Mouse (Mus musculus) E14TG2a.4 (cell line): ENCODE measurements around the gene Ephb4.

ENCODE experiments used
- H3K27me3 ChIP-seq: 2 replicates; pipeline ENCODE4 v1.6.1; 2014; ENCODE audit warnings: low read length, control low read depth; ENCODE audit not compliant: insufficient read depth
- H3K36me3 ChIP-seq: 2 replicates; pipeline ENCODE4 v1.6.1; 2014; ENCODE audit warnings: low read length, control low read depth; ENCODE audit not compliant: insufficient read depth
- H3K4me1 ChIP-seq: replicated peaks from 2 replicates; pipeline ENCODE4 v1.6.1; 2014; ENCODE audit warnings: low read depth, low read length, control low read depth
- H3K4me3 ChIP-seq: replicated peaks from 2 replicates; pipeline ENCODE4 v1.5.1; 2014; ENCODE audit warnings: mild to moderate bottlenecking, low read length
- H3K9me3 ChIP-seq: 2 replicates; pipeline ENCODE4 v1.6.1; 2014; ENCODE audit warnings: low read length, control low read depth
- CTCF ChIP-seq: conservative IDR thresholded peaks from 2 replicates; pipeline ENCODE4 v1.5.1; 2014; ENCODE audit warnings: low read length
- NANOG ChIP-seq: IDR thresholded peaks from 2 replicates; pipeline ENCODE4 v1.6.1; 2014; ENCODE audit warnings: borderline replicate concordance, low read length, mixed read lengths
- POU5F1 ChIP-seq: IDR thresholded peaks from 2 replicates; pipeline ENCODE4 v1.6.1; 2014; ENCODE audit warnings: low read length, borderline replicate concordance

Ephb4 gene

DNA sequence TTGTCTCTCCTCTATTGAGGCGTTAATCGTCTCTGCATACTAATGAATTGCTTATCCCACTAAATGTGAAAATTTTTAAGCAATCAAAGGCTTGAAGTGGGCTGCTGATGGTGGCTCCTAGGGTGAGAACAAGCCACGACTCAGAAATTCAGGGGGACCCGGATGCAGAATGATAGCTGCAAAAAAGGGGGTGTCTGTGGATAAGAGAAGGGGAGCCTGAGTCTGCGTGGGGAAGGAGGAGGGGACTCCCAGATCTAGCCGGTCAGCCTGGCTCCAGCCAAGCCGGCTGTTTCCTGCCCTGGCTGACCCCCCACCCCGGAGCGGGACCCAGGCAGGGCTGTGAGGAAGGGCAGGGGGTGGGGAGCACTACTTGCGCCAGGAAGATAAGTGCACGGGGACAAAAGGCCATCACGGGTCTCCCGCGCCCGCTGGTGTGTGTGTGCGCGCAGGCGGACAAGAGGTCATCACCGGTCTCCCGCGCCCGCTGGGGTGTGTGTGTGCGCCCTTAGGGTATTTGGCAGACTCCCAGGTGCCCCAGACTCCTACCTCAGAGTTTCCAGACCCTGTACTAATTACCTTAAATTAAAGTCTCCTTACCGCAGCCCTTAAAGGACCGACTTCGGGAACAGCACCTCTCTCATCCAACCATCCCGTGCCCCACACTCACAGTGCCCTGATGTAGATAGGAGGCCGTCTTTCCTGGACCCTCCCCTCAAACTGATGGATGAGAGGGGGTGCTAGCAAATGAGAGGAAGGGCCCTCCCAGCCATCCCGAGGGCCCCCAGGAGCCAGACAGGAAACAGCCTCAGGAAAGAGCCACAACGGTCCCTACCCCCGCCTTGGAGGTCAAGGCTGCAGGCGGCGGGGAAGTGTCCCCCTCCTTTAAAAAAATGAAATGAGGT is 1.2 kb upstream of the Ephb4 start:
- Histone ChIP-seq H3K27me3 (no peaks in the 10 kb centered on the region), H3K9me3 (no peaks in the 10 kb centered on the region), H3K4me1 (peaks cover 72% of the 10 kb centered on the region), H3K36me3 (peaks cover 4% of the 10 kb centered on the region), H3K4me3 (peak overlapping the region; percentile 91)
- TF ChIP-seq CTCF = no peak
- TF ChIP-seq NANOG = no peak
- TF ChIP-seq POU5F1 = no peak

GRCm38 (mm10) chr5:137350205-137351057 is 522 bp downstream of the Ephb4 start:
- peaks cover 21% of the 10 kb centered on the region for H3K36me3 ChIP-seq
- no peaks in the 10 kb centered on the region for H3K9me3 ChIP-seq
- peak overlapping the region; percentile 91 for H3K4me3 ChIP-seq
- H3K4me1 ChIP-seq = peaks cover 73% of the 10 kb centered on the region
- H3K27me3 ChIP-seq = no peaks in the 10 kb centered on the region
- TF ChIP-seq NANOG = no peak
- no peak for TF ChIP-seq CTCF

GRCm38 (mm10) chr5:137351058-137351380 is 1.1 kb downstream of the Ephb4 start:
- no peak for TF ChIP-seq POU5F1
- TF ChIP-seq NANOG = no peak
- Histone ChIP-seq H3K27me3 (no peaks in the 10 kb centered on the region), H3K4me3 (peak overlapping the region; percentile 91), H3K9me3 (no peaks in the 10 kb centered on the region), H3K4me1 (peaks cover 68% of the 10 kb centered on the region), H3K36me3 (peaks cover 27% of the 10 kb centered on the region)

DNA sequence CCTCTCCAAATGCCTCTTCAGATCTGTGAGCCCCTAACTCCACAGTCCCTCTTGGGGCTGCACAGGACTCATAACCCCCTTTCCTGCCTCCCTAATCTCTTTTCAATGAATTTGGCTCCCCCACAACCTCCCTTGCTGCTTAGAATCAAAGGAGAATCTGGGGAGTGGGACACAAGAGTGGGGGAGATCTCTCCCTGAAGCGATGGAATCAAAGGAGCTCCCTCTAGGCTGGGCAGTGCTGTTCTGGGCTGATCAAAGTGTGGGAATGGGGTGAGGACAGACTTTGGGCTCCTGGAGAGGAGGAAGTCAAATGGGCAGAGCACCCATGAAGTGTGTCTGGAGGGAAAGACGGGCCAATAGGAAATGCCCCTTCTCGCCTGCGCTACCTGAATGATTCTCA is 1.5 kb downstream of the Ephb4 start:
- Histone ChIP-seq H3K27me3 (no peaks in the 10 kb centered on the region), H3K36me3 (peaks cover 31% of the 10 kb centered on the region), H3K9me3 (no peaks in the 10 kb centered on the region), H3K4me1 (peaks cover 69% of the 10 kb centered on the region), H3K4me3 (peak overlapping the region; percentile 91)
- TF ChIP-seq POU5F1 (no peak), CTCF (no peak), NANOG (no peak)

- H3K27me3 ChIP-seq = no peaks in the 10 kb centered on the region
- no peak for TF ChIP-seq NANOG
- no peak for TF ChIP-seq CTCF
- no peak for TF ChIP-seq POU5F1
- H3K4me3 ChIP-seq = peak overlapping the region; percentile 91
- no peaks in the 10 kb centered on the region for H3K9me3 ChIP-seq
- H3K4me1 ChIP-seq = peaks cover 67% of the 10 kb centered on the region
- peaks cover 38% of the 10 kb centered on the region for H3K36me3 ChIP-seq
Measured at GRCm38 (mm10) chr5:137352011-137352975, 2.4 kb downstream of the Ephb4 start.

DNA sequence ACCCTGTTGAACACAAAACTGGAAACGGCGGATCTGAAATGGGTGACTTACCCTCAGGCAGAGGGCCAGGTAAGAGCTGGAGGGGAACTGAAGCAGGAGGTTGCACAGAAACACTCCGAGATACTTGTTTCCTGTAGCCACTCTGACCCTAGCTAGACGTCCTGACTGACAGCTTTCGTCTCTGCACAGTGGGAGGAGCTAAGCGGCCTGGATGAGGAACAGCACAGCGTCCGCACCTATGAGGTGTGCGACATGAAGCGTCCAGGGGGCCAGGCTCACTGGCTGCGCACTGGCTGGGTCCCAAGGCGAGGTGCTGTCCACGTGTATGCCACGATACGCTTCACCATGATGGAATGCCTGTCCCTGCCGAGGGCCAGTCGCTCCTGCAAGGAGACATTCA is 4.2 kb downstream of the Ephb4 start:
- Histone ChIP-seq H3K9me3 (no peaks in the 10 kb centered on the region), H3K4me3 (peak overlapping the region; percentile 32), H3K4me1 (peaks cover 64% of the 10 kb centered on the region), H3K36me3 (peaks cover 54% of the 10 kb centered on the region), H3K27me3 (no peaks in the 10 kb centered on the region)
- TF ChIP-seq NANOG (no peak), POU5F1 (no peak), CTCF (no peak)

GRCm38 (mm10) chr5:137358382-137358781 is 8.5 kb downstream of the Ephb4 start:
- H3K4me3 ChIP-seq = no peak overlapping the region
- H3K36me3 ChIP-seq = peaks cover 95% of the 10 kb centered on the region
- no peaks in the 10 kb centered on the region for H3K9me3 ChIP-seq
- peaks cover 58% of the 10 kb centered on the region for H3K4me1 ChIP-seq
- TF ChIP-seq POU5F1 = no peak
- TF ChIP-seq CTCF = peak; percentile 30
- no peaks in the 10 kb centered on the region for H3K27me3 ChIP-seq

- Histone ChIP-seq H3K4me1 (peaks cover 54% of the 10 kb centered on the region), H3K36me3 (peaks cover 99% of the 10 kb centered on the region), H3K27me3 (no peaks in the 10 kb centered on the region), H3K9me3 (no peaks in the 10 kb centered on the region), H3K4me3 (no peak overlapping the region)
- TF ChIP-seq CTCF (no peak), NANOG (no peak), POU5F1 (no peak)
Measured at GRCm38 (mm10) chr5:137369665-137370064, 19.8 kb downstream of the Ephb4 start.
